Mouse (Mus musculus) spleen, adult 2 months (tissue): ENCODE results near the gene Ppt1.

ENCODE experiments used
- CTCF ChIP-seq: fragments of 200-500 bp; IDR thresholded peaks from 2 replicates; pipeline ENCODE4 v1.5.1; 2011; ENCODE audit warnings: mild to moderate bottlenecking, inconsistent platforms; ENCODE audit not compliant: insufficient read depth, insufficient read length, insufficient replicate concordance; ENCODE audit errors: extremely low read depth
- POLR2A ChIP-seq: fragments of 200-500 bp; IDR thresholded peaks from 2 replicates; pipeline ENCODE4 v1.6.1; 2011; ENCODE audit warnings: low read depth, low read length, inconsistent platforms

- TF ChIP-seq CTCF (no peak), POLR2A (no peak)
Observed at GRCm38 (mm10) chr4:122891597-122891996, 55.6 kb downstream of the Ppt1 start.
